Mouse (Mus musculus) CH12.LX (cell line): ENCODE measurements around the gene Gcfc2. TPM values are rescaled to one million over a fixed set of nuclear protein-coding genes. Genes with fewer than 3 reads are reported as not detected.

ENCODE experiments used
- DNase-seq: peaks from one replicate; pipeline ENCODE4 v3.0.0-alpha.2; 2013; ENCODE audit errors: extremely low read depth
- H3K27ac ChIP-seq: 2 replicates; pipeline ENCODE4 v1.5.1; 2012; ENCODE audit warnings: low read depth, mild to moderate bottlenecking, control low read depth, moderate library complexity; ENCODE audit not compliant: insufficient read depth
- H3K27me3 ChIP-seq: replicated peaks from 2 replicates; pipeline ENCODE3; 2012; ENCODE audit warnings: inconsistent platforms
- H3K36me3 ChIP-seq, 2 experiments: replicated peaks in 1 of 2; 2 replicates each; pipeline versions ENCODE3 to v1.6.1; 2012; ENCODE audit warnings: inconsistent platforms in 1 of 2, low read length in 1 of 2, mild to moderate bottlenecking in 1 of 2, mixed read lengths in 1 of 2, moderate library complexity in 1 of 2; ENCODE audit not compliant: control insufficient read depth in 1 of 2, insufficient read depth in 1 of 2
- H3K4me1 ChIP-seq, 2 experiments: 2 replicates each; pipeline ENCODE4 v1.6.1; 2012; ENCODE audit warnings: inconsistent platforms in 1 of 2, moderate library complexity in 1 of 2; ENCODE audit not compliant: insufficient read depth in 2 of 2, control insufficient read depth in 1 of 2
- H3K4me2 ChIP-seq: 2 replicates; pipeline ENCODE4 v1.6.1; 2012; ENCODE audit warnings: low read depth, mild to moderate bottlenecking, control low read depth; ENCODE audit not compliant: poor library complexity, insufficient read depth, severe bottlenecking
- H3K4me3 ChIP-seq, 3 experiments: fragments of 150-350 bp in 1 of 3; sonication (generic) in 1 of 3; replicated peaks in 1 of 3; 2 replicates each; pipeline versions ENCODE3 to v1.5.1; 2011 to 2012; ENCODE audit warnings: low read depth in 2 of 3, low read length in 2 of 3, mild to moderate bottlenecking in 2 of 3, moderate library complexity in 2 of 3, control low read depth in 1 of 3, improper control_type of control experiment in 1 of 3, inconsistent platforms in 1 of 3, mixed read lengths in 1 of 3; ENCODE audit not compliant: poor library complexity in 1 of 3
- H3K79me2 ChIP-seq: replicated peaks from 2 replicates; pipeline ENCODE4 v1.6.1; 2012; ENCODE audit warnings: mild to moderate bottlenecking, moderate library complexity; ENCODE audit not compliant: control insufficient read depth, poor library complexity, insufficient read depth, severe bottlenecking; ENCODE audit errors: extremely low read depth
- H3K9ac ChIP-seq: 2 replicates; pipeline ENCODE4 v1.6.1; 2012; ENCODE audit warnings: low read depth, mild to moderate bottlenecking, control low read depth, moderate library complexity; ENCODE audit not compliant: insufficient read depth
- H3K9me3 ChIP-seq: replicated peaks from 2 replicates; pipeline ENCODE3; 2012; ENCODE audit warnings: low read length, inconsistent platforms, mixed read lengths
- CHD1 ChIP-seq: IDR thresholded peaks from 2 replicates; pipeline ENCODE4 v1.6.1; 2012; ENCODE audit warnings: low read depth, low read length, improper control_type of control experiment, inconsistent platforms
- CTCF ChIP-seq, 2 experiments: IDR thresholded peaks in 1 of 2; conservative IDR thresholded peaks in 1 of 2; 2 replicates each; pipeline ENCODE4 v1.5.1; 2011 to 2012; ENCODE audit warnings: low read depth in 2 of 2, low read length in 2 of 2, improper control_type of control experiment in 1 of 2, inconsistent platforms in 1 of 2, mild to moderate bottlenecking in 1 of 2, moderate library complexity in 1 of 2
- ELF1 ChIP-seq: IDR thresholded peaks from 2 replicates; pipeline ENCODE4 v1.6.1; 2014; ENCODE audit warnings: low read depth, mild to moderate bottlenecking, inconsistent platforms, low read length, improper control_type of control experiment
- EP300 ChIP-seq: IDR thresholded peaks from 2 replicates; pipeline ENCODE4 v1.6.1; 2011; ENCODE audit warnings: low read length, improper control_type of control experiment
- ETS1 ChIP-seq: conservative IDR thresholded peaks from 2 replicates; pipeline ENCODE4 v1.6.1; 2012; ENCODE audit warnings: low read depth, mild to moderate bottlenecking, inconsistent platforms, low read length, improper control_type of control experiment, moderate library complexity
- JUN ChIP-seq: IDR thresholded peaks from 2 replicates; pipeline ENCODE4 v1.6.1; 2011; ENCODE audit warnings: low read depth, mild to moderate bottlenecking, low read length, improper control_type of control experiment, moderate library complexity; ENCODE audit not compliant: insufficient read depth
- MAX ChIP-seq: IDR thresholded peaks from 2 replicates; pipeline ENCODE4 v1.6.1; 2011; ENCODE audit warnings: low read length, improper control_type of control experiment
- MAZ ChIP-seq: IDR thresholded peaks from 2 replicates; pipeline ENCODE4 v1.6.1; 2012; ENCODE audit warnings: low read depth, mild to moderate bottlenecking, inconsistent platforms, low read length, improper control_type of control experiment, moderate library complexity
- MEF2A ChIP-seq: IDR thresholded peaks from 2 replicates; pipeline ENCODE4 v1.6.1; 2014; ENCODE audit warnings: low read depth, mild to moderate bottlenecking, inconsistent platforms, low read length, improper control_type of control experiment, borderline replicate concordance
- MXI1 ChIP-seq: IDR thresholded peaks from 2 replicates; pipeline ENCODE4 v1.6.1; 2011; ENCODE audit warnings: mild to moderate bottlenecking, low read depth, low read length, improper control_type of control experiment
- MYC ChIP-seq: IDR thresholded peaks from 2 replicates; pipeline ENCODE4 v1.6.1; 2011; ENCODE audit warnings: low read depth, mild to moderate bottlenecking, improper control_type of control experiment, low read length
- NELFE ChIP-seq: IDR thresholded peaks from 2 replicates; pipeline ENCODE4 v1.6.1; 2011; ENCODE audit warnings: low read depth, low read length, improper control_type of control experiment
- NRF1 ChIP-seq: IDR thresholded peaks from 2 replicates; pipeline ENCODE4 v1.6.1; 2014; ENCODE audit warnings: low read depth, mild to moderate bottlenecking, inconsistent platforms, low read length, improper control_type of control experiment, moderate library complexity
- PAX5 ChIP-seq: IDR thresholded peaks from 2 replicates; pipeline ENCODE4 v1.6.1; 2012; ENCODE audit warnings: low read length, inconsistent platforms, mixed read lengths
- POLR2A ChIP-seq: IDR thresholded peaks from 2 replicates; pipeline ENCODE4 v1.6.1; 2011; ENCODE audit warnings: low read depth, mild to moderate bottlenecking, improper control_type of control experiment, low read length
- RAD21 ChIP-seq: IDR thresholded peaks from 2 replicates; pipeline ENCODE4 v1.6.1; 2011; ENCODE audit warnings: low read depth, mild to moderate bottlenecking, low read length, improper control_type of control experiment, moderate library complexity
- RCOR1 ChIP-seq: conservative IDR thresholded peaks from 2 replicates; pipeline ENCODE4 v1.6.1; 2012; ENCODE audit warnings: low read depth, mild to moderate bottlenecking, inconsistent platforms, low read length, improper control_type of control experiment
- SIN3A ChIP-seq: IDR thresholded peaks from 2 replicates; pipeline ENCODE4 v1.6.1; 2012; ENCODE audit warnings: low read length, improper control_type of control experiment, inconsistent platforms
- SMC3 ChIP-seq: IDR thresholded peaks from 2 replicates; pipeline ENCODE4 v1.6.1; 2011; ENCODE audit warnings: low read depth, low read length, improper control_type of control experiment
- TBP ChIP-seq: conservative IDR thresholded peaks from 2 replicates; pipeline ENCODE4 v1.6.1; 2011; ENCODE audit warnings: low read depth, low read length, improper control_type of control experiment
- TCF12 ChIP-seq: IDR thresholded peaks from 2 replicates; pipeline ENCODE4 v1.6.1; 2014; ENCODE audit warnings: low read depth, mild to moderate bottlenecking, inconsistent platforms, low read length, improper control_type of control experiment
- UBTF ChIP-seq: IDR thresholded peaks from 2 replicates; pipeline ENCODE4 v1.6.1; 2012; ENCODE audit warnings: low read depth, mild to moderate bottlenecking, inconsistent platforms, low read length, improper control_type of control experiment, moderate library complexity
- USF1 ChIP-seq: IDR thresholded peaks from 2 replicates; pipeline ENCODE4 v1.6.1; 2014; ENCODE audit warnings: low read depth, mild to moderate bottlenecking, inconsistent platforms, low read length, improper control_type of control experiment
- USF2 ChIP-seq: conservative IDR thresholded peaks from 2 replicates; pipeline ENCODE4 v1.6.1; 2011; ENCODE audit warnings: low read depth, low read length, improper control_type of control experiment
- ZC3H11A ChIP-seq: IDR thresholded peaks from 2 replicates; pipeline ENCODE4 v1.6.1; 2012; ENCODE audit warnings: low read depth, mild to moderate bottlenecking, inconsistent platforms, low read length, improper control_type of control experiment
- ZKSCAN1 ChIP-seq: IDR thresholded peaks from 2 replicates; pipeline ENCODE4 v1.6.1; 2012; ENCODE audit warnings: low read depth, inconsistent platforms, low read length, improper control_type of control experiment, borderline replicate concordance
- dilution Hi-C: fragments of 300-500 bp; cut with MboI; formaldehyde crosslinking; loops from 2 replicates; pipeline ENCODE4 v1.14.3; 2020; ENCODE audit warnings: low sequenced_read_pairs; ENCODE audit not compliant: extremely low pct_unique_long_range_greater_than_20kb, extremely low pct_ligation_motif_present
- in situ Hi-C: fragments of 300-500 bp; cut with MboI; formaldehyde crosslinking; loops from 3 replicates; pipeline ENCODE4 v1.14.3; 2019; ENCODE audit warnings: low sequenced_read_pairs, low pct_ligation_motif_present, low pct_unique_long_range_greater_than_20kb, mixed read lengths
- polyA plus RNA-seq: library from polyadenylated mRNA; unstranded; fragments of >175 nt; gene quantifications from 2 replicates; pipeline ENCODE4 v1.2.1, GENCODE M21; 2012; ENCODE audit warnings: low read depth; ENCODE audit not compliant: insufficient read length
- total RNA-seq, 2 experiments: library from RNA; depleted of rRNA; stranded (reverse); fragments of 300-350 nt in 1 of 2; fragments of >200 nt in 1 of 2; gene quantifications; 2 replicates each; pipeline ENCODE4 v1.2.3; 2012 to 2014

Gcfc2 gene
- total and polyA plus RNA-seq, 3 experiments, result 11.3 to 15.4 (median 14.6) TPM

DNA sequence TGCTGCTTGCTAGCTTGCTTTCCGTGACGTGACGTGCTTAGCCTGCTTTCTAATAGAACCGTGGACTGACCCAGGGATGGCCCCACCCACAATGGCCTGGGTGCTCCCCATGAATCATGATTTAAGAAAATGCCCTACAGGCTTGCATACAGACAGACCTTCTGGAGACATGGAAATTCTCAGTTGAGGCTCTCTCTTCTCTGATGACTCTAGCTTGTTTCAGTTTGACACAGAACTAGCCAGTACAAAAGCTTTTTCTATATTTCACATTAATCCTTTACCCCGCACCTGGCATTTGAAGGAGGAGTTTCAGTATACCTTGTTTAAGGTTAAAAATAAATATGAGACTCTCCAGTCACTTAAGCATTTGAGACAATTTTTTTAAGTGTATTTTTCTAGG is 18.2 kb downstream of the Gcfc2 start (continued):
- TF ChIP-seq PAX5, result no peak
- TF ChIP-seq USF2, result no peak
- peak; percentile 43; the same call in 1 of the 2 replicates for TF ChIP-seq SIN3A
- TF ChIP-seq UBTF, result no peak
- TF ChIP-seq MEF2A, result peak; percentile 72; the same call in 1 of the 2 replicates
- TF ChIP-seq CHD1, result no peak
- TF ChIP-seq RAD21, result no peak
- peak; percentile 35; the same call in 1 of the 2 replicates for TF ChIP-seq ETS1
- no peak for TF ChIP-seq USF1
- peak; percentile 84 for TF ChIP-seq EP300
- TF ChIP-seq NELFE, result no peak
- no peak for TF ChIP-seq TBP
- TF ChIP-seq POLR2A, result no peak

DNA sequence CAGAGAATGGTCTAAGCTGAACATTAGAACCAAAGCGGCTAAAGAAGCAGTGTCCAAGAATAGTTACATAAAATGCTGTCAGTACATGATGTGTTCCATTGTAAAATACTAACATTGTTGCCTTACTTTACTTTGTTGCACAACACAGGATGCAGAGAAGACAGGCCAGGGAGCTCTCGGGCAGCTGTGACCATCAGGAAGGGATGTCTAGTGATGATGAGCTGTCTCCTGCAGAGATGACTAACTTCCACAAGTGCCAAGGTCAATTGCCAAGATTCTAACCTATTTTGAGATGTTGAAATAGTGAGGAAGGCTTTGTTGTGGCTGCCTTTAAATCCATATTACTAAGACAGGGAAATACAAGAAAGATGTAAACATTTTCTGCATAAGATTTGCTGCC is 19.8 kb downstream of the Gcfc2 start:
- H3K9me3 ChIP-seq, result no peaks in the 10 kb centered on the region
- peaks cover 56 to 95% of the 10 kb centered on the region in 2 experiments for H3K36me3 ChIP-seq
- in situ Hi-C loops (no loop called here), dilution Hi-C loops (no loop called here)
- H3K4me1 ChIP-seq, result peaks cover 3 to 5% of the 10 kb centered on the region in 2 experiments; a peak in 3 of 4 replicates
- no peak for TF ChIP-seq ELF1
- TF ChIP-seq RCOR1, result no peak
- no peak for TF ChIP-seq ETS1
- no peak overlapping the region for H3K27ac ChIP-seq
- H3K4me2 ChIP-seq, result no peak overlapping the region
- no peak overlapping the region for H3K9ac ChIP-seq
- H3K4me3 ChIP-seq, result no peak overlapping the region
- H3K27me3 ChIP-seq, result no peaks in the 10 kb centered on the region
- H3K79me2 ChIP-seq, result no peaks in the 10 kb centered on the region; the same call in 1 of the 2 replicates
- DNase-seq, result no peak

DNA sequence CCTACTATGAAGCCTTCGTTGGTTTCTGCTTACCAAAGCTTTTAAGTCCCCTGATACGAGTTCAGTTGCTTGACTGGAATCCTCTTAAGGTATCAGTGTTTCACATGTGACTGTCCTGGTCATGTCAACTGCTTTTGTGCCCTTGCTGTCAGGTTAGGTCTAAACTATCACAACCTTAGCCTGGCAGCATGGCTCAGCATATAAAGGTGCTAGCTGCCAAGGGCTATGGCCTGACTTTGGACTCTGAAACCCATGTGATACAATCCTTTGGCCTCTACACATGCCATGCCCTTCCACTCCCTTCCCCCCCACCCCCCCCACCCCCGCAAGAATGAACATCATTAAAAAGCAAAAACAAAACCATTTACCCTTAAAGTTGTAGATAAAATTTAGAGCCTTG is 21.0 kb downstream of the Gcfc2 start:
- H3K9ac ChIP-seq, result no peak overlapping the region
- in situ Hi-C loops, result no loop called here
- H3K4me2 ChIP-seq, result no peak overlapping the region
- H3K36me3 ChIP-seq, result peaks cover 63 to 96% of the 10 kb centered on the region in 2 experiments
- no peaks in the 10 kb centered on the region; the same call in 1 of the 2 replicates for H3K79me2 ChIP-seq
- H3K4me1 ChIP-seq, result peaks cover 3 to 5% of the 10 kb centered on the region in 2 experiments; a peak in 3 of 4 replicates
- H3K27ac ChIP-seq, result no peak overlapping the region
- H3K27me3 ChIP-seq, result no peaks in the 10 kb centered on the region
- dilution Hi-C loops, result no loop called here
- H3K4me3 ChIP-seq, result no peak overlapping the region
- TF ChIP-seq ZC3H11A (no peak), MAX (no peak), ETS1 (no peak), MAZ (no peak), JUN (no peak), RAD21 (no peak), CTCF (conservative IDR thresholded peaks at IDR 0.05 in 1 of 2, IDR thresholded peaks at IDR 0.05 in 1 of 2; ENCODE audit: low read depth in 2 of 2, low read length in 2 of 2) (no peak), UBTF (no peak), ZKSCAN1 (no peak), USF2 (no peak), MEF2A (no peak), TCF12 (no peak), SMC3 (no peak), MXI1 (no peak), NRF1 (no peak), MYC (no peak), PAX5 (no peak), TBP (no peak), POLR2A (no peak)
- no peak for DNase-seq
- H3K9me3 ChIP-seq, result no peaks in the 10 kb centered on the region
